8 mouse cellular contexts compared by ENCODE assay signal in the genomic region with DNA sequence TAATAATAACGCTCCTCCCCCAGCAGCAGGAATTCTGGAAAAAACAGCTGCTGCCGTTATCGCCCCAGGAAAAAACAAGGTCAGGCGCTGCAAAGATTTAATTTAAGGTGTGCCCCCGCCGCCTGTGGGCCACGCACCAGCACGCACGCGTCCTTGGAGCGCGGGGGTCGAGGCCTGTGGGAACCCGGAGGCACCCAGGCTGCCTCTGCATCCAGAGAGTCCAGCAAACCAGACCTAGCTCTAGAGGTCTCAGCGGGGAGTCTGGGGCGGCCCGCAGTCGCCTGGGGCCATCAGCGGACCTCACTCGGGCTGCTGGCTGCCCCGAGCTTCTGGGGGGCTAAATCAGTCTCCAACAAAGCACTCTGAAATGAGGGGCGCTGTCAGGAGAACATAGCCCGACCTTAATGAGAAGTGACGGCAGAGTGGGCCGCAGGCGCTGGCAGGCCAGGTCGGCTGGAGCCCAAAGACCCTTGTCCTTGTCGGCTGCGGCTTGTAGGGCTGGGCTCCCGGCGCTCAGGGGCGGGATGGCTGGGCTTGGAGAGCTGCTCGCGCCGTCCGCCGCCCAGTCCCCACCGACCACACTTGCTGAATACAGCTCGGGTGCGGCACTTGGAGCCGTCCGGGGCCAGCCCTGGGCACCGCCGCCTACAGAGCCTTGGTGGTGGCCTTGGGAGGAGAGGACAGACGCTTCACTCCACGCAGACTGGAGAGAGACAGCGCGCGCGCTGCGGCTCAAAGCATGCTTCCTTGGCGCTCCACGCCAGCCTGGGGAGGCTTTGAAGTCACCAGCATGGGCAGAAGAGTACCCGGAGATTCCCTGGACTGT. TPM values are rescaled to one million over a fixed set of nuclear protein-coding genes. Genes with fewer than 3 reads are reported as not detected.
DNase-seq lines count a peak whose midpoint lies in the region; ATAC-seq lines count a peak whose summit lies in the region.

No protein-coding gene starts in this region.

- DNase-seq in right cerebral cortex, postnatal 10 days (ENCODE audit: low spot score in 2 of 2), result peak; percentile 53 to 54
- DNase-seq in right cerebral cortex, postnatal 14 days, result no peak
- peak; percentile 84 for DNase-seq in embryonic facial prominence, embryonic 10.5 days (ENCODE audit: low spot score)
- DNase-seq in kidney, postnatal 4 days, result peak; percentile 69 to 81
- DNase-seq in thymus, postnatal 0 days (ENCODE audit: low spot score), result no peak
- DNase-seq in left cerebral cortex, postnatal 14 days (ENCODE audit: low spot score in 2 of 2), result no peak

- H3K27me3 ChIP-seq in embryonic facial prominence, embryonic 10.5 days (replicated peaks; ENCODE audit: low read depth, poor library complexity, severe bottlenecking), result no peaks in the 10 kb centered on the region
- H3K27me3 ChIP-seq in heart, embryonic 15.5 days, result no peaks in the 10 kb centered on the region
- no peaks in the 10 kb centered on the region for H3K27me3 ChIP-seq in midbrain, embryonic 15.5 days (replicated peaks)

- intact Hi-C loops in left cerebral cortex, postnatal 14 days (cut with DNase I), result no loop called here

- peak overlapping the region; percentile 100 for H3K27ac ChIP-seq in embryonic facial prominence, embryonic 10.5 days (replicated peaks)
- H3K27ac ChIP-seq in heart, embryonic 15.5 days, result peak overlapping the region; percentile 88
- H3K27ac ChIP-seq in midbrain, embryonic 15.5 days, result peak overlapping the region; percentile 96

- H3K9me3 ChIP-seq in embryonic facial prominence, embryonic 10.5 days, result no peaks in the 10 kb centered on the region
- H3K9me3 ChIP-seq in heart, embryonic 15.5 days (replicated peaks), result no peaks in the 10 kb centered on the region
- H3K9me3 ChIP-seq in midbrain, embryonic 15.5 days, result no peaks in the 10 kb centered on the region

- peak overlapping the region; percentile 95 for H3K9ac ChIP-seq in heart, embryonic 15.5 days
- H3K9ac ChIP-seq in midbrain, embryonic 15.5 days, result peak overlapping the region; percentile 79

- no peak for ATAC-seq in heart, embryonic 15.5 days (replicated peaks; ENCODE audit: insufficient number of reproducible peaks, insufficient read depth, low FRiP score, low read depth)
- no peak for ATAC-seq in midbrain, embryonic 15.5 days (replicated peaks)

- under 1% methylated on average over 54 of the region's 54 CpGs for WGBS in embryonic facial prominence, embryonic 10.5 days
- 6% methylated on average over 54 of the region's 54 CpGs for WGBS in heart, embryonic 15.5 days
- 1% methylated on average over 54 of the region's 54 CpGs for WGBS in midbrain, embryonic 15.5 days

- H3K4me2 ChIP-seq in heart, embryonic 15.5 days, result peak overlapping the region; percentile 88
- peak overlapping the region; percentile 94 for H3K4me2 ChIP-seq in midbrain, embryonic 15.5 days

- H3K4me3 ChIP-seq in embryonic facial prominence, embryonic 10.5 days, result peak overlapping the region; percentile 96
- peak overlapping the region; percentile 84 for H3K4me3 ChIP-seq in heart, embryonic 15.5 days
- peak overlapping the region; percentile 78 for H3K4me3 ChIP-seq in midbrain, embryonic 15.5 days

- H3K36me3 ChIP-seq in embryonic facial prominence, embryonic 10.5 days (replicated peaks), result peaks cover 26% of the 10 kb centered on the region
- H3K36me3 ChIP-seq in heart, embryonic 15.5 days, result no peaks in the 10 kb centered on the region
- H3K36me3 ChIP-seq in midbrain, embryonic 15.5 days (replicated peaks), result no peaks in the 10 kb centered on the region

- H3K4me1 ChIP-seq in embryonic facial prominence, embryonic 10.5 days, result peaks cover 71% of the 10 kb centered on the region
- peaks cover 56% of the 10 kb centered on the region for H3K4me1 ChIP-seq in heart, embryonic 15.5 days (replicated peaks)
- H3K4me1 ChIP-seq in midbrain, embryonic 15.5 days, result peaks cover 49% of the 10 kb centered on the region

RNA-seq across cellular contexts. Expression of a gene that starts 34.4 kb away (rescaled TPM):
- polyA plus RNA-seq in embryonic facial prominence, embryonic 10.5 days (2016; fragmentation: Nextera tagmentation; extraction: Ambion mirVana), result 99.0 and 103 TPM in 2 replicates
- 77.5 and 91.4 TPM in 2 replicates for polyA plus RNA-seq in heart, embryonic 15.5 days (2015; fragmentation: Nextera tagmentation; extraction: Ambion mirVana)
- polyA plus RNA-seq in midbrain, embryonic 15.5 days (2015; fragmentation: Nextera tagmentation; extraction: Ambion mirVana), result 116 and 125 TPM in 2 replicates
- polyA plus RNA-seq in thymus, postnatal 0 days (2015; fragmentation: Nextera tagmentation; extraction: Ambion mirVana), result 58.9 and 60.9 TPM in 2 replicates
- 10 to 100 TPM; 94.9 to 95.2 TPM for total RNA-seq in left cerebral cortex, postnatal 14 days (2021)

RNA-seq across cellular contexts. Expression of a gene that starts 47.2 kb away (rescaled TPM):
- 18.0 and 18.4 TPM in 2 replicates for polyA plus RNA-seq in embryonic facial prominence, embryonic 10.5 days (2016; fragmentation: Nextera tagmentation; extraction: Ambion mirVana)
- 4.2 and 5.7 TPM in 2 replicates for polyA plus RNA-seq in heart, embryonic 15.5 days (2015; fragmentation: Nextera tagmentation; extraction: Ambion mirVana)
- polyA plus RNA-seq in midbrain, embryonic 15.5 days (2015; fragmentation: Nextera tagmentation; extraction: Ambion mirVana), result 16.2 and 16.7 TPM in 2 replicates
- 3.3 and 4.6 TPM in 2 replicates for polyA plus RNA-seq in thymus, postnatal 0 days (2015; fragmentation: Nextera tagmentation; extraction: Ambion mirVana)
- total RNA-seq in left cerebral cortex, postnatal 14 days (2021), result 10 to 100 TPM; 16.4 to 17.6 TPM

Comparison
In these comparisons a context has a peak if more than half of its experiments do, and no peak if none do; other contexts are left out.
1. DNase-seq: peak in right cerebral cortex, postnatal 10 days (2 of 2), embryonic facial prominence, embryonic 10.5 days (single experiment) and kidney, postnatal 4 days (2 of 2); none in right cerebral cortex, postnatal 14 days (single experiment), thymus, postnatal 0 days (single experiment) and left cerebral cortex, postnatal 14 days (0 of 2).
2. Peak in every context shown above with its lines, with median percentiles within 50 percentile points of each other: H3K27ac ChIP-seq and H3K4me3 ChIP-seq.